Mouse (Mus musculus) embryonic facial prominence, embryonic 14.5 days (tissue): ENCODE data around the gene Slc13a4. TPM values are rescaled to one million over a fixed set of nuclear protein-coding genes. Genes with fewer than 3 reads are reported as not detected.

Source experiments
- ATAC-seq: fragments of 200-750 bp; cut with Nextera tagmentation; 2 replicates; pipeline ENCODE4 v1.8.0; 2017; ENCODE audit warnings: low read depth, moderate number of reproducible peaks, moderate TSS enrichment
- DNase-seq: peaks from one replicate; pipeline ENCODE4 v3.0.0-alpha.2; 2015; ENCODE audit warnings: low spot score
- H3K27ac ChIP-seq: fragments of 300-500 bp; sonication (generic); replicated peaks from 2 replicates; pipeline ENCODE4 v1.5.1; 2014; ENCODE audit warnings: low read depth, mild to moderate bottlenecking, low read length, moderate library complexity
- H3K27me3 ChIP-seq: fragments of 300-500 bp; sonication (generic); replicated peaks from 2 replicates; pipeline ENCODE4 v1.6.1; 2014; ENCODE audit warnings: low read length; ENCODE audit not compliant: control insufficient read depth, insufficient read depth
- H3K36me3 ChIP-seq: fragments of 300-500 bp; sonication (generic); 2 replicates; pipeline ENCODE4 v1.6.1; 2014; ENCODE audit warnings: low read length, mixed read lengths; ENCODE audit not compliant: control insufficient read depth, insufficient read depth
- H3K4me1 ChIP-seq: fragments of 300-500 bp; sonication (generic); 2 replicates; pipeline ENCODE4 v1.6.1; 2014; ENCODE audit warnings: antibody characterized with exemption, low read length; ENCODE audit not compliant: control insufficient read depth, insufficient read depth
- H3K4me2 ChIP-seq: fragments of 300-500 bp; sonication (generic); 2 replicates; pipeline ENCODE4 v1.6.1; 2014; ENCODE audit warnings: low read depth, mild to moderate bottlenecking, low read length, moderate library complexity, mixed read lengths
- H3K4me3 ChIP-seq: fragments of 300-500 bp; sonication (generic); 2 replicates; pipeline ENCODE4 v1.5.1; 2014; ENCODE audit warnings: low read depth, mild to moderate bottlenecking, low read length
- H3K9ac ChIP-seq: fragments of 300-500 bp; sonication (generic); 2 replicates; pipeline ENCODE4 v1.6.1; 2014; ENCODE audit warnings: low read depth, mild to moderate bottlenecking, low read length, moderate library complexity, mixed read lengths
- H3K9me3 ChIP-seq: fragments of 300-500 bp; sonication (generic); 2 replicates; pipeline ENCODE4 v1.6.1; 2016; ENCODE audit warnings: low read length; ENCODE audit not compliant: control insufficient read depth
- WGBS: fragments of 180-500 bp; shearing (Covaris S2); extraction: QIAGEN DNeasy Blood & Tissue Kit; methylation state at CpG from one replicate; pipeline ENCODE4 v1.1.7; 2014; 5-methylcytosine and 5-hydroxymethylcytosine counted together
- polyA plus RNA-seq: library from polyadenylated mRNA; unstranded; fragments of >200 nt; fragmentation: Nextera tagmentation; extraction: Ambion mirVana; gene quantifications from 2 replicates; pipeline ENCODE4 v1.2.1, GENCODE M21; 2014

The Slc13a4 gene
- polyA plus RNA-seq, 1 experiment from 2014 or later = 2.5 TPM

DNA sequence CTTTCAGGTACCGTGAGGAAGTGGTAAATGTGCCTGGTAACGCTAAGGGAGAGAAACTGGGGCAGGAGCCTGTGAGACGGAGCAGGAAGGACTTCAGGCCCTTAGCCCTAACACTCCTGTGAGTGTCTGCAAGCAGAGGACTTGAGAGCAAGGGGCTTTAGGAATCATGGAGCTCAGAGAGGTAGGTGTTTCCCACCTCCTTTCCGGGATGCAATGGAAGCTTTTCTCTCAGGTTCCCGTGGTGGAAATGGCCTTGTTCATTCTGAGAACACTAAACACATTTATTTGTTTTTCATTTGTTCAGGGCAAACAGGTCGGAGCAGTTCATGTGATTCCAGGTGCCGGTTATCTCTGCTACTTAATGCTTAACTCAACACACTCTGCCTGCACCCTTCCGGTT, 29.9 kb upstream of the Slc13a4 start:
- no peaks in the 10 kb centered on the region for H3K27me3 ChIP-seq
- no peak overlapping the region for H3K9ac ChIP-seq
- no peak overlapping the region for H3K4me2 ChIP-seq
- WGBS = 68% methylated on average over 8 of the region's 8 CpGs
- H3K9me3 ChIP-seq = no peaks in the 10 kb centered on the region
- no peak overlapping the region for H3K4me3 ChIP-seq
- no peaks in the 10 kb centered on the region for H3K36me3 ChIP-seq
- DNase-seq (no peak), ATAC-seq (no peak)
- no peak overlapping the region for H3K27ac ChIP-seq
- no peaks in the 10 kb centered on the region for H3K4me1 ChIP-seq

GRCm38 (mm10) chr6:35335452-35335851, 27.5 kb upstream of the Slc13a4 start:
- Histone ChIP-seq H3K27ac (no peak overlapping the region), H3K27me3 (no peaks in the 10 kb centered on the region), H3K4me2 (no peak overlapping the region), H3K36me3 (no peaks in the 10 kb centered on the region), H3K4me3 (no peak overlapping the region), H3K4me1 (peaks cover 6% of the 10 kb centered on the region; the same call in 1 of the 2 replicates), H3K9me3 (no peaks in the 10 kb centered on the region), H3K9ac (no peak overlapping the region)
- 53% methylated on average over 5 of the region's 5 CpGs for WGBS
- ATAC-seq (no peak), DNase-seq (no peak)

GRCm38 (mm10) chr6:35334278-35334677, 26.3 kb upstream of the Slc13a4 start:
- 75% methylated on average over 4 of the region's 4 CpGs for WGBS
- Histone ChIP-seq H3K27ac (no peak overlapping the region), H3K9ac (no peak overlapping the region), H3K4me1 (peaks cover 6% of the 10 kb centered on the region; the same call in 1 of the 2 replicates), H3K4me2 (no peak overlapping the region), H3K4me3 (no peak overlapping the region), H3K9me3 (no peaks in the 10 kb centered on the region), H3K27me3 (no peaks in the 10 kb centered on the region), H3K36me3 (no peaks in the 10 kb centered on the region)
- ATAC-seq (no peak), DNase-seq (no peak)

- Histone ChIP-seq H3K4me1 (peaks cover 6% of the 10 kb centered on the region; the same call in 1 of the 2 replicates), H3K27ac (no peak overlapping the region), H3K9me3 (no peaks in the 10 kb centered on the region), H3K36me3 (no peaks in the 10 kb centered on the region), H3K4me2 (no peak overlapping the region), H3K9ac (no peak overlapping the region), H3K27me3 (no peaks in the 10 kb centered on the region), H3K4me3 (no peak overlapping the region)
- 40% methylated on average over 3 of the region's 3 CpGs for WGBS
- DNase-seq (no peak), ATAC-seq (no peak)
Measured at GRCm38 (mm10) chr6:35333632-35334031, 25.7 kb upstream of the Slc13a4 start.

DNA sequence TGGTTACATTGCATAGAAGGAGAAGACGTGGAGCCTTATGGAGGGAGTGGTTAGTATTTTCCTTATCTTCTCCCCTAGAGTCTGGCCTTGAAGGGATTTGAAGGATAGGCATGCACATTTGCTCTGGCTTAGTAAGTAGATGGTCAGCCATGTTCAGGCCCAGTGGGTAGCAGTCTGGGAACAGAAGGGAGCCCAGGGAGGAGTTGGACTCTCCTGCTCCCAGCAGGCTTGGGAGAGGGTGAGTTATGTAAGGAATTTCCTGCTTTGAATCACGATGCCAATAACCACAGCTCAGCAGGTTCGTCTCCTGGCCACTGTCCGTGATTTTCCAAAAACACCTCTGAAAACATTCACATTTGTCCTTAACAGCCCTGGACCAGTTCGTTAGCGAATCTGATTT, 22.9 kb upstream of the Slc13a4 start:
- H3K4me1 ChIP-seq = peaks cover 15% of the 10 kb centered on the region
- no peak for ATAC-seq
- DNase-seq = no peak
- H3K4me3 ChIP-seq = no peak overlapping the region
- H3K9ac ChIP-seq = no peak overlapping the region
- no peak overlapping the region for H3K4me2 ChIP-seq
- no peaks in the 10 kb centered on the region for H3K27me3 ChIP-seq
- H3K36me3 ChIP-seq = no peaks in the 10 kb centered on the region
- 43% methylated on average over 6 of the region's 6 CpGs for WGBS
- no peaks in the 10 kb centered on the region for H3K9me3 ChIP-seq
- H3K27ac ChIP-seq = no peak overlapping the region

DNA sequence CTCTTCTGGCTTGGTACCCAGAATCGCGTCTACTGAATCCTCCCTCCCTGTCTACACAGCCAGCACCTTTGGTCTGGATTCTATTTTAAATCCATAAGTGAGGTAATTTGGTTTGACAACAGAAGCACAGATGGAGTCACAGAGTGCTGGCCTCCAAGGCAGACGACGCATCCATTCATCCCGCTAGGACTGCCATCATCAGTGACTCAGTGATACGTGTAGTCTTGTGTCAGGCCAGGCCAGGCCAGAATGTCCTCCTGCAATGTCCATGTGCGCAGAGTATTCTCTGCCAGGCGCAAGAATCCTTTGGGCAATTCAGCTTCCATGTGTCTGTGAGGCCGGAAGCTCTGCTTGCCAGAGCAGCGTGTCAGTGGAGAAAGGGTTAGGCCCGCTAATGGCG, 22.0 kb upstream of the Slc13a4 start:
- Histone ChIP-seq H3K27ac (no peak overlapping the region), H3K27me3 (no peaks in the 10 kb centered on the region), H3K9ac (no peak overlapping the region), H3K4me3 (no peak overlapping the region), H3K9me3 (no peaks in the 10 kb centered on the region), H3K36me3 (no peaks in the 10 kb centered on the region), H3K4me1 (peaks cover 17% of the 10 kb centered on the region), H3K4me2 (no peak overlapping the region)
- 88% methylated on average over 12 of the region's 12 CpGs for WGBS
- ATAC-seq (no peak), DNase-seq (no peak)

DNA sequence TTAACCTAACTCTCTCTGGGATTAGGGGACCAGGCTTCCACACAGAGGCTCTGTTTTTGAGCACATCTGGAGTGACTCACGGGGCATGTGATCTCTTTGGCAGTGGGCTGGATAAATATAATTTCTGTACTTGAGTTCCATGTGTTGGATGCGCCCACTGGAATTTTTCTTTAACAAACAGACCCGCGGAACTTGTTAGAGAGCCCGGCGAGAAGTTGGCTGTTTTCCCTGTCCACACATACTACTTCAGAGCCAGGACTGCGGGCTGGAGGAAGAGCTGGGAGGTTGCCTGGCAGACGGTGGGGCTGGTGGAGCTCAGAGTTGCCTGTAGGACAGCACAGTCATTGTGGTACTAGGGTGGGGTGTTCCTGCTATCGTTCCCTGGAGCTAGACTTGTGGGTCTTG, 18.2 kb upstream of the Slc13a4 start, which contains the start of gene Fam180a:
Gene Fam180a, minus strand, starts transcription at position 31 of the 405 bp plus-strand sequence.
- Histone ChIP-seq H3K9ac (0 out of 2 replicates have a peak within 1 kb of the TSS, but pooled peaks have one; percentile 2), H3K4me1 (peaks cover 17% of the 10 kb centered on the region), H3K4me2 (peak within 1 kb of the TSS; percentile 31), H3K36me3 (no peaks in the 10 kb centered on the region), H3K4me3 (no peak within 1 kb of the TSS), H3K27ac (peak within 1 kb of the TSS; percentile 61), H3K27me3 (no peaks in the 10 kb centered on the region), H3K9me3 (no peaks in the 10 kb centered on the region)
- ATAC-seq = peak; percentile 91
- DNase-seq = peak; percentile 95
- WGBS = 36% methylated on average over 9 of the region's 9 CpGs

GRCm38 (mm10) chr6:35324306-35324705, 16.4 kb upstream of the Slc13a4 start:
- 77% methylated on average over 9 of the region's 9 CpGs for WGBS
- Histone ChIP-seq H3K27ac (no peak overlapping the region), H3K4me2 (peak overlapping the region; percentile 1; the same call in 1 of the 2 replicates), H3K4me1 (peaks cover 11% of the 10 kb centered on the region; the same call in 1 of the 2 replicates), H3K9me3 (no peaks in the 10 kb centered on the region), H3K4me3 (no peak overlapping the region), H3K9ac (no peak overlapping the region), H3K36me3 (no peaks in the 10 kb centered on the region), H3K27me3 (no peaks in the 10 kb centered on the region)
- ATAC-seq (no peak), DNase-seq (no peak)

DNA sequence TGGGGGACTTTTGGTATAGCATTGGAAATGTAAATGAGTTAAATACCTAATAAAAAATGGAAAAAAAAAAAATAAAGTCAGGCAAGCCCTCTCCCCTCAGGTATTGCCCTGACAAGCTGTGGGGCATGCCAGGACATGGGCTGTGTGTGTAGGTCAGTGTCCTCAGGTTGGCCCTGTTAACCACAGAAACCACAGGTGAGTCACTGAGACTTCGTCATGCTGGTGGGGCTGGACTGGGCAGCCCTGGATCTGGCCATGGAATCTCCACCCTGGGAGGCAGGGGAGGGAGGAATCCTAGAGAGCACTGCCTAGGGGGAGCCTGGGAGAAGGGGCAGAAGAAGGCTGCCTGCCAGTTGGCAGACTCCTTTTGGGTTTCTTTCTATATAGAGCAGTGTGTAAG, 15.1 kb upstream of the Slc13a4 start:
- Histone ChIP-seq H3K27me3 (no peaks in the 10 kb centered on the region), H3K4me1 (peaks cover 11% of the 10 kb centered on the region; the same call in 1 of the 2 replicates), H3K36me3 (no peaks in the 10 kb centered on the region), H3K27ac (no peak overlapping the region), H3K4me2 (no peak overlapping the region), H3K9me3 (no peaks in the 10 kb centered on the region), H3K9ac (no peak overlapping the region), H3K4me3 (no peak overlapping the region)
- ATAC-seq = no peak
- DNase-seq = no peak
- WGBS = 75% methylated on average over 1 of the region's 1 CpGs
